Comparison of ENCODE assay signal across 9 mouse cellular contexts in the genomic region with DNA sequence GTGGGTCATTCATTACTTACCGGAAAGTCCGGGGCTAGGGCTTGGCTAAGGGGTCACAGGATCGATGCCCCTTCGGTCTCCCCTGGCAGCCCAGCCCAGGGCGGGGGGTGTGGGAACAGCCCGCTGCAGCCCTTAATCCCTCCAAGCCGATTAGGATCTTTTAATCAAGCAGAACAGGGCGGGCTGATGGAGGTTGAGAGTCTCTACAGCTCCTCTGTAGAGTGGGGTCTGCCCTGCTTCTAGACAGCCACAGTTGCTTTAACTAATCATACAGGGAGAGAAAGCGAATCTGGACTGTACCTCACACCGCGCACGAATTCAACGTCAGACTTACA. TPM values are rescaled to one million over a fixed set of nuclear protein-coding genes. Genes with fewer than 3 reads are reported as not detected.
DNase-seq lines count a peak whose midpoint lies in the region; ATAC-seq lines count a peak whose summit lies in the region.
"Had no signal": no experiment of that assay in that cellular context is flagged by ENCODE, and none has a peak within 500 bp of the region (broad histone marks: within the 10 kb centered on the region; RNA-seq: fewer than 3 reads in every experiment).

Gene Gucy2e (minus strand): TSS at position 111 of the 335 bp plus-strand sequence.

- WGBS in heart, embryonic 14.5 days: 26% methylated on average over 13 of the region's 13 CpGs
- WGBS in hindbrain, embryonic 13.5 days: 26% methylated on average over 13 of the region's 13 CpGs
- 9% methylated on average over 13 of the region's 13 CpGs for WGBS in midbrain, embryonic 13.5 days

- peak within 1 kb of the TSS; percentile 87 for H3K4me2 ChIP-seq in heart, embryonic 14.5 days (ENCODE audit: low read length)
- peak within 1 kb of the TSS; percentile 78 for H3K4me2 ChIP-seq in hindbrain, embryonic 13.5 days
- H3K4me2 ChIP-seq in midbrain, embryonic 13.5 days (replicated peaks): peak within 1 kb of the TSS; percentile 71

- no peak for ATAC-seq in heart, embryonic 14.5 days (ENCODE audit: insufficient number of reproducible peaks, insufficient read depth, low FRiP score, low read depth)
- no peak for ATAC-seq in hindbrain, embryonic 13.5 days (ENCODE audit: low FRiP score)
- ATAC-seq in midbrain, embryonic 13.5 days: no peak

- peaks cover 2 to 9% of the 10 kb centered on the region in 2 experiments; a peak in 2 of 4 replicates for H3K4me1 ChIP-seq in heart, embryonic 14.5 days (ENCODE audit: control insufficient read depth in 2 of 2, insufficient read depth in 2 of 2, low read length in 2 of 2)
- peaks cover 2% of the 10 kb centered on the region; the same call in 1 of the 2 replicates for H3K4me1 ChIP-seq in brown adipose tissue, adult 24 weeks (ENCODE audit: control insufficient read depth, insufficient read depth, insufficient read length, low read length)
- H3K4me1 ChIP-seq in hindbrain, embryonic 13.5 days (replicated peaks): peaks cover 21% of the 10 kb centered on the region
- peaks cover 20% of the 10 kb centered on the region for H3K4me1 ChIP-seq in midbrain, embryonic 13.5 days (replicated peaks)

- H3K9me3 ChIP-seq in heart, embryonic 14.5 days (ENCODE audit: control insufficient read depth, low read length): no peaks in the 10 kb centered on the region
- H3K9me3 ChIP-seq in hindbrain, embryonic 13.5 days: no peaks in the 10 kb centered on the region
- no peaks in the 10 kb centered on the region for H3K9me3 ChIP-seq in midbrain, embryonic 13.5 days

- intact Hi-C loops in heart, postnatal 36 days (cut with DNase I): no loop called here

- peak within 1 kb of the TSS; percentile 63 for H3K9ac ChIP-seq in heart, embryonic 14.5 days (ENCODE audit: low read length)
- peak within 1 kb of the TSS; percentile 73 for H3K9ac ChIP-seq in hindbrain, embryonic 13.5 days
- H3K9ac ChIP-seq in midbrain, embryonic 13.5 days (replicated peaks): peak within 1 kb of the TSS; percentile 66

- H3K4me3 ChIP-seq in heart, embryonic 14.5 days (ENCODE audit: control insufficient read depth in 1 of 2, insufficient read depth in 1 of 2, low read depth in 1 of 2, low read length in 2 of 2): peak within 1 kb of the TSS; percentile 36 to 46
- H3K4me3 ChIP-seq in brown adipose tissue, adult 24 weeks (ENCODE audit: insufficient read depth, low read depth, low read length): peak within 1 kb of the TSS; percentile 46
- peak within 1 kb of the TSS; percentile 48 for H3K4me3 ChIP-seq in hindbrain, embryonic 13.5 days
- peak within 1 kb of the TSS; percentile 47 for H3K4me3 ChIP-seq in midbrain, embryonic 13.5 days (replicated peaks)

- peaks cover 46% of the 10 kb centered on the region for H3K27me3 ChIP-seq in heart, embryonic 14.5 days (ENCODE audit: control insufficient read depth, insufficient read depth, low read length)
- peaks cover 49% of the 10 kb centered on the region for H3K27me3 ChIP-seq in hindbrain, embryonic 13.5 days
- H3K27me3 ChIP-seq in midbrain, embryonic 13.5 days: peaks cover 37% of the 10 kb centered on the region

- no peak within 1 kb of the TSS for H3K27ac ChIP-seq in heart, embryonic 14.5 days (replicated peaks in 1 of 2; ENCODE audit: control insufficient read depth in 1 of 2, insufficient read depth in 1 of 2, low read depth in 2 of 2, low read length in 2 of 2)
- no peak within 1 kb of the TSS for H3K27ac ChIP-seq in brown adipose tissue, adult 24 weeks (replicated peaks; ENCODE audit: low read depth, low read length)
- peak within 1 kb of the TSS; percentile 79 for H3K27ac ChIP-seq in hindbrain, embryonic 13.5 days
- peak within 1 kb of the TSS; percentile 78 for H3K27ac ChIP-seq in midbrain, embryonic 13.5 days

- H3K36me3 ChIP-seq in heart, embryonic 14.5 days (ENCODE audit: control insufficient read depth, insufficient read depth, low read length): no peaks in the 10 kb centered on the region
- H3K36me3 ChIP-seq in hindbrain, embryonic 13.5 days: no peaks in the 10 kb centered on the region
- H3K36me3 ChIP-seq in midbrain, embryonic 13.5 days: no peaks in the 10 kb centered on the region

- no peak for DNase-seq in heart, postnatal 36 days
- no peak for DNase-seq in right cerebral cortex, adult 18-20 months
- no peak for DNase-seq in adrenal gland, adult 2 months
- DNase-seq in layer of hippocampus, adult 9-11 months: no peak

RNA-seq across cellular contexts. Expression of gene Gucy2e, which starts in this region (rescaled TPM):
- 0.08 and 0.12 TPM in 2 replicates for polyA plus RNA-seq in heart, embryonic 14.5 days (2014; fragmentation: Nextera tagmentation; extraction: Ambion mirVana)
- total RNA-seq in heart, postnatal 36 days (2021): 1 to 10 TPM; 1.5 to 1.7 TPM
- polyA plus RNA-seq in brown adipose tissue, adult 24 weeks (2012; ENCODE audit: insufficient read depth, insufficient read length, missing spikeins): not detected in 2 replicates
- polyA plus RNA-seq in hindbrain, embryonic 13.5 days (2015; fragmentation: Nextera tagmentation; extraction: Ambion mirVana): 0.21 and 0.30 TPM in 2 replicates
- 0.32 and 0.42 TPM in 2 replicates for polyA plus RNA-seq in midbrain, embryonic 13.5 days (2015; fragmentation: Nextera tagmentation; extraction: Ambion mirVana)
- total RNA-seq in adrenal gland, adult 2 months (2021): not detected
- not detected in 2 replicates for polyA plus RNA-seq in adrenal gland, adult 2 months (2012; rRNA removed)
- total RNA-seq: neutrophil, adult 5-6 weeks had no signal

Comparison
In these comparisons a context has a peak if more than half of its experiments do, and no peak if none do; other contexts are left out.
1. H3K27ac ChIP-seq: peak in hindbrain, embryonic 13.5 days (single experiment) and midbrain, embryonic 13.5 days (single experiment); none in heart, embryonic 14.5 days (0 of 2) and brown adipose tissue, adult 24 weeks (single experiment).
2. Peak in every context shown above with its lines, with median percentiles within 50 percentile points of each other: H3K4me2 ChIP-seq, H3K4me3 ChIP-seq and H3K9ac ChIP-seq.